ENCODE assay signal across 12 mouse cellular contexts in genomic region chrX:105151872-105152461, GRCm38 (mm10). TPM values are rescaled to one million over a fixed set of nuclear protein-coding genes. Genes with fewer than 3 reads are reported as not detected.
DNase-seq lines count a peak whose midpoint lies in the region; ATAC-seq and TF ChIP-seq lines count a peak whose summit lies in the region.
"Had no signal": no experiment of that assay in that cellular context is flagged by ENCODE, and none has a peak within 500 bp of the region (broad histone marks: within the 10 kb centered on the region; RNA-seq: fewer than 3 reads in every experiment).

No protein-coding gene starts in this region.

- H3K27me3 ChIP-seq in heart, embryonic 16.5 days (ENCODE audit: control insufficient read depth, insufficient read depth, low read length) = peaks cover 5% of the 10 kb centered on the region
- no peaks in the 10 kb centered on the region for H3K27me3 ChIP-seq in forebrain, embryonic 14.5 days (replicated peaks; ENCODE audit: control insufficient read depth, insufficient read depth, low read length)
- no peaks in the 10 kb centered on the region; the same call in 1 of the 2 replicates for H3K27me3 ChIP-seq in limb, embryonic 15.5 days
- H3K27me3 ChIP-seq: CH12.LX had no signal

- H3K4me3 ChIP-seq in heart, embryonic 16.5 days (ENCODE audit: low read length) = peak overlapping the region; percentile 40
- H3K4me3 ChIP-seq in ES-E14 (ENCODE audit: insufficient read depth in 1 of 2, low read depth in 1 of 2, low read length in 2 of 2, poor library complexity in 1 of 2, severe bottlenecking in 1 of 2) = peak overlapping the region; percentile 66 to 79
- no peak overlapping the region for H3K4me3 ChIP-seq in forebrain, embryonic 14.5 days (ENCODE audit: low read depth, low read length)
- H3K4me3 ChIP-seq in limb, embryonic 15.5 days = peak overlapping the region; percentile 17; the same call in 1 of the 2 replicates
- H3K4me3 ChIP-seq: myocyte had no signal

- no peak overlapping the region for H3K27ac ChIP-seq in heart, embryonic 16.5 days (ENCODE audit: low read length)
- no peak overlapping the region for H3K27ac ChIP-seq in ES-E14 (ENCODE audit: insufficient read depth, low read depth, low read length, poor library complexity, severe bottlenecking)
- no peak overlapping the region for H3K27ac ChIP-seq in forebrain, embryonic 14.5 days (ENCODE audit: low read depth, low read length)
- no peak overlapping the region for H3K27ac ChIP-seq in limb, embryonic 15.5 days

- no peak for DNase-seq in heart, adult 11 months
- DNase-seq in ES-E14 (ENCODE audit: low read depth, low spot score) = no peak
- peak; percentile 0 for DNase-seq in forebrain, embryonic 14.5 days (ENCODE audit: low spot score)
- no peak for DNase-seq in thymus, adult 18-20 months
- DNase-seq in cerebellum, adult 8-10 months = no peak
- DNase-seq in left cerebral cortex, adult 11 months (ENCODE audit: low spot score) = no peak
- DNase-seq: gastrocnemius, postnatal 25 days; thymus, postnatal 4 days had no signal

- no peak for ATAC-seq in heart, embryonic 16.5 days (replicated peaks; ENCODE audit: extremely low read depth, insufficient read depth, low FRiP score)
- ATAC-seq in forebrain, embryonic 14.5 days = 0 out of 2 replicates have a peak, but pooled peaks have one; percentile 23
- no peak for ATAC-seq in limb, embryonic 15.5 days (ENCODE audit: insufficient number of reproducible peaks, low FRiP score, low TSS enrichment, low read depth)

- peak overlapping the region; percentile 58; the same call in 1 of the 2 replicates for H3K9ac ChIP-seq in heart, embryonic 16.5 days (ENCODE audit: low read length)
- H3K9ac ChIP-seq in ES-E14 (ENCODE audit: insufficient read depth, low read depth, low read length, poor library complexity, severe bottlenecking) = peak overlapping the region; percentile 80
- no peak overlapping the region for H3K9ac ChIP-seq in forebrain, embryonic 14.5 days (ENCODE audit: low read length)
- H3K9ac ChIP-seq in limb, embryonic 15.5 days = no peak overlapping the region

- in situ Hi-C loops in ES-E14 (cut with MboI; ENCODE audit: low sequenced_read_pairs in 2 of 2, unreplicated experiment in 2 of 2) = no loop called here

- H3K4me1 ChIP-seq in heart, embryonic 16.5 days (ENCODE audit: control insufficient read depth, insufficient read depth, low read length) = no peaks in the 10 kb centered on the region
- H3K4me1 ChIP-seq in ES-E14 (ENCODE audit: control insufficient read depth in 2 of 2, insufficient read depth in 2 of 2, low read length in 2 of 2, poor library complexity in 1 of 2) = no peaks in the 10 kb centered on the region
- H3K4me1 ChIP-seq in forebrain, embryonic 14.5 days (ENCODE audit: control insufficient read depth, insufficient read depth, low read length) = no peaks in the 10 kb centered on the region
- H3K4me1 ChIP-seq in limb, embryonic 15.5 days = no peaks in the 10 kb centered on the region

- 45% methylated on average over 21 of the region's 26 CpGs for WGBS in heart, embryonic 16.5 days
- 59% methylated on average over 25 of the region's 26 CpGs for WGBS in forebrain, embryonic 14.5 days
- WGBS in limb, embryonic 15.5 days = 50% methylated on average over 24 of the region's 26 CpGs

- H3K9me3 ChIP-seq in heart, embryonic 16.5 days (replicated peaks; ENCODE audit: control insufficient read depth, low read length) = no peaks in the 10 kb centered on the region
- no peaks in the 10 kb centered on the region for H3K9me3 ChIP-seq in ES-E14 (ENCODE audit: control insufficient read depth, insufficient read depth, low read depth, low read length)
- H3K9me3 ChIP-seq in forebrain, embryonic 14.5 days (replicated peaks; ENCODE audit: control insufficient read depth, low read length) = no peaks in the 10 kb centered on the region
- no peaks in the 10 kb centered on the region for H3K9me3 ChIP-seq in limb, embryonic 15.5 days

- H3K4me2 ChIP-seq in heart, embryonic 16.5 days (ENCODE audit: low read depth, low read length) = peak overlapping the region; percentile 53; the same call in 1 of the 2 replicates
- peak overlapping the region; percentile 28; the same call in 1 of the 2 replicates for H3K4me2 ChIP-seq in forebrain, embryonic 14.5 days (ENCODE audit: low read length)
- peak overlapping the region; percentile 32 for H3K4me2 ChIP-seq in limb, embryonic 15.5 days

- H3K36me3 ChIP-seq in heart, embryonic 16.5 days (ENCODE audit: control insufficient read depth, insufficient read depth) = no peaks in the 10 kb centered on the region
- no peaks in the 10 kb centered on the region for H3K36me3 ChIP-seq in ES-E14 (ENCODE audit: control insufficient read depth, insufficient read depth, low read length, poor library complexity, severe bottlenecking)
- H3K36me3 ChIP-seq in forebrain, embryonic 14.5 days (ENCODE audit: control insufficient read depth, insufficient read depth, low read length) = no peaks in the 10 kb centered on the region
- H3K36me3 ChIP-seq in limb, embryonic 15.5 days = no peaks in the 10 kb centered on the region

TF ChIP-seq in ES-E14, 5 proteins besides CTCF, POLR2A, EP300 and RAD21:
- no peak for TF ChIP-seq CHD2 (IDR thresholded peaks at IDR 0.05; ENCODE audit: low read depth, low read length)

RNA-seq across cellular contexts. Expression of gene Magee1, which starts 31.8 kb away (rescaled TPM):
- polyA plus RNA-seq in heart, embryonic 16.5 days (2015; fragmentation: Nextera tagmentation; extraction: Ambion mirVana) = 12.4 and 14.0 TPM in 2 replicates
- total RNA-seq in ES-E14 (2012; rRNA removed) = 3.8 and 5.4 TPM in 2 replicates
- polyA plus RNA-seq in forebrain, embryonic 14.5 days (2014; fragmentation: Nextera tagmentation; extraction: Ambion mirVana) = 58.1 and 80.5 TPM in 2 replicates
- 24.7 and 25.9 TPM in 2 replicates for polyA plus RNA-seq in limb, embryonic 15.5 days (2015; fragmentation: Nextera tagmentation; extraction: Ambion mirVana)

Comparison
In these comparisons a context has a peak if more than half of its experiments do, and no peak if none do; other contexts are left out.
1. H3K9ac ChIP-seq: peak in heart, embryonic 16.5 days (single experiment) and ES-E14 (single experiment); none in forebrain, embryonic 14.5 days (single experiment) and limb, embryonic 15.5 days (single experiment).
2. Peak in every context shown above with its lines, with median percentiles within 50 percentile points of each other: H3K4me2 ChIP-seq.